Mouse (Mus musculus) large intestine, adult 2 months (tissue): ENCODE data around the gene Upf2. TPM values are rescaled to one million over a fixed set of nuclear protein-coding genes. Genes with fewer than 3 reads are reported as not detected.
A peak's percentile ranks its signal among the peaks of the same experiment; 100 is the strongest.
"Not testable (repeated sequence)": the region's sequence is repeated elsewhere in the genome, so short reads cannot be mapped to it uniquely, and the experiment has no call there.

Experiments
- DNase-seq: peaks from one replicate; pipeline ENCODE4 v3.0.0-alpha.2; 2012; ENCODE audit warnings: low read depth, low spot score
- WGBS: fragments of 180-500 bp; shearing (Covaris S2); methylation state at CpG from one replicate; pipeline ENCODE4 v1.1.7; 2018; 5-methylcytosine and 5-hydroxymethylcytosine counted together
- polyA plus RNA-seq: library from polyadenylated mRNA; depleted of rRNA; stranded (reverse); fragments of >200 nt; gene quantifications from 2 replicates; pipeline ENCODE4 v1.2.3, GENCODE M21; 2012

The Upf2 gene
- polyA plus RNA-seq, 1 experiment = 2.5 TPM

GRCm38 (mm10) chr2:6056518-6056917 lies 105.2 kb downstream of the Upf2 start:
- 82% methylated on average over 3 of the region's 3 CpGs for WGBS
- no peak for DNase-seq

- no peak for DNase-seq
- 60% methylated on average over 2 of the region's 2 CpGs for WGBS
These were observed 108.0 kb downstream of the Upf2 start for GRCm38 (mm10) chr2:6059291-6059690.

- WGBS = 84% methylated on average over 10 of the region's 10 CpGs
- DNase-seq = no peak
These were observed 109.0 kb downstream of the Upf2 start for GRCm38 (mm10) chr2:6060071-6060804.

- DNase-seq = no peak
- 94% methylated on average over 6 of the region's 6 CpGs for WGBS
These were observed 116.1 kb downstream of the Upf2 start for GRCm38 (mm10) chr2:6067341-6067740.

- 78% methylated on average over 11 of the region's 11 CpGs for WGBS
- DNase-seq = no peak
These were observed 119.7 kb downstream of the Upf2 start for GRCm38 (mm10) chr2:6070925-6071324.

- WGBS = 19% methylated on average over 11 of the region's 11 CpGs
- peak; percentile 69 for DNase-seq
These were observed 120.5 kb downstream of the Upf2 start for GRCm38 (mm10) chr2:6071598-6072440.

GRCm38 (mm10) chr2:6072685-6073260 lies 121.5 kb downstream of the Upf2 start:
- DNase-seq = no peak

GRCm38 (mm10) chr2:6074891-6075529 lies 123.7 kb downstream of the Upf2 start:
- WGBS = 54% methylated on average over 10 of the region's 10 CpGs

More at GRCm38 (mm10) chr2:6072685-6073260, 121.5 kb downstream of the Upf2 start:
- WGBS = 52% methylated on average over 7 of the region's 7 CpGs

GRCm38 (mm10) chr2:6075530-6075896 lies 124.2 kb downstream of the Upf2 start:
- DNase-seq = no peak
- WGBS = 36% methylated on average over 1 of the region's 1 CpGs

More at GRCm38 (mm10) chr2:6074891-6075529, 123.7 kb downstream of the Upf2 start:
- DNase-seq = no peak

GRCm38 (mm10) chr2:6080037-6080436 lies 128.8 kb downstream of the Upf2 start:
- no peak for DNase-seq
- 89% methylated on average over 1 of the region's 1 CpGs for WGBS

GRCm38 (mm10) chr2:6081108-6081507 lies 129.8 kb downstream of the Upf2 start:
- peak; percentile 81 for DNase-seq
- WGBS = 12% methylated on average over 8 of the region's 8 CpGs

- 90% methylated on average over 6 of the region's 6 CpGs for WGBS
- DNase-seq = no peak
These were observed 131.3 kb downstream of the Upf2 start for GRCm38 (mm10) chr2:6082615-6083014.

GRCm38 (mm10) chr2:6083696-6084095 lies 132.4 kb downstream of the Upf2 start:
- WGBS = 86% methylated on average over 1 of the region's 1 CpGs

GRCm38 (mm10) chr2:6085622-6086530 lies 134.6 kb downstream of the Upf2 start:
- WGBS = 60% methylated on average over 19 of the region's 19 CpGs

More at GRCm38 (mm10) chr2:6083696-6084095, 132.4 kb downstream of the Upf2 start:
- DNase-seq = no peak

GRCm38 (mm10) chr2:6087151-6087550 lies 135.9 kb downstream of the Upf2 start:
- no peak for DNase-seq
- 88% methylated on average over 5 of the region's 5 CpGs for WGBS

More at GRCm38 (mm10) chr2:6085622-6086530, 134.6 kb downstream of the Upf2 start:
- DNase-seq = no peak

- WGBS = 92% methylated on average over 16 of the region's 16 CpGs
- DNase-seq = not testable (repeated sequence)
These were observed 138.7 kb downstream of the Upf2 start for GRCm38 (mm10) chr2:6089941-6090340.

GRCm38 (mm10) chr2:6097113-6097716 lies 145.9 kb downstream of the Upf2 start:
- 34% methylated on average over 7 of the region's 7 CpGs for WGBS
- DNase-seq = no peak

GRCm38 (mm10) chr2:6098924-6099323 lies 147.7 kb downstream of the Upf2 start:
- DNase-seq = no peak
- 10% methylated on average over 6 of the region's 6 CpGs for WGBS
